Mouse (Mus musculus) CH12.LX (cell line): Measurements from ENCODE around the gene Fbl. TPM values are rescaled to one million over a fixed set of nuclear protein-coding genes. Genes with fewer than 3 reads are reported as not detected.

Source experiments
- DNase-seq: peaks from one replicate; pipeline ENCODE4 v3.0.0-alpha.2; 2013; ENCODE audit errors: extremely low read depth
- H3K27ac ChIP-seq: 2 replicates; pipeline ENCODE4 v1.5.1; 2012; ENCODE audit warnings: low read depth, mild to moderate bottlenecking, control low read depth, moderate library complexity; ENCODE audit not compliant: insufficient read depth
- H3K27me3 ChIP-seq: replicated peaks from 2 replicates; pipeline ENCODE3; 2012; ENCODE audit warnings: inconsistent platforms
- H3K36me3 ChIP-seq, 2 experiments: replicated peaks in 1 of 2; 2 replicates each; pipeline versions ENCODE3 to v1.6.1; 2012; ENCODE audit warnings: inconsistent platforms in 1 of 2, low read length in 1 of 2, mild to moderate bottlenecking in 1 of 2, mixed read lengths in 1 of 2, moderate library complexity in 1 of 2; ENCODE audit not compliant: control insufficient read depth in 1 of 2, insufficient read depth in 1 of 2
- H3K4me1 ChIP-seq, 2 experiments: 2 replicates each; pipeline ENCODE4 v1.6.1; 2012; ENCODE audit warnings: inconsistent platforms in 1 of 2, moderate library complexity in 1 of 2; ENCODE audit not compliant: insufficient read depth in 2 of 2, control insufficient read depth in 1 of 2
- H3K4me2 ChIP-seq: 2 replicates; pipeline ENCODE4 v1.6.1; 2012; ENCODE audit warnings: low read depth, mild to moderate bottlenecking, control low read depth; ENCODE audit not compliant: poor library complexity, insufficient read depth, severe bottlenecking
- H3K4me3 ChIP-seq, 3 experiments: fragments of 150-350 bp in 1 of 3; sonication (generic) in 1 of 3; replicated peaks in 1 of 3; 2 replicates each; pipeline versions ENCODE3 to v1.5.1; 2011 to 2012; ENCODE audit warnings: low read depth in 2 of 3, low read length in 2 of 3, mild to moderate bottlenecking in 2 of 3, moderate library complexity in 2 of 3, control low read depth in 1 of 3, improper control_type of control experiment in 1 of 3, inconsistent platforms in 1 of 3, mixed read lengths in 1 of 3; ENCODE audit not compliant: poor library complexity in 1 of 3
- H3K79me2 ChIP-seq: replicated peaks from 2 replicates; pipeline ENCODE4 v1.6.1; 2012; ENCODE audit warnings: mild to moderate bottlenecking, moderate library complexity; ENCODE audit not compliant: control insufficient read depth, poor library complexity, insufficient read depth, severe bottlenecking; ENCODE audit errors: extremely low read depth
- H3K9ac ChIP-seq: 2 replicates; pipeline ENCODE4 v1.6.1; 2012; ENCODE audit warnings: low read depth, mild to moderate bottlenecking, control low read depth, moderate library complexity; ENCODE audit not compliant: insufficient read depth
- H3K9me3 ChIP-seq: replicated peaks from 2 replicates; pipeline ENCODE3; 2012; ENCODE audit warnings: low read length, inconsistent platforms, mixed read lengths
- BHLHE40 ChIP-seq: IDR thresholded peaks from 2 replicates; pipeline ENCODE4 v1.6.1; 2011; ENCODE audit warnings: mild to moderate bottlenecking, low read depth, low read length, improper control_type of control experiment
- CHD2 ChIP-seq: IDR thresholded peaks from 2 replicates; pipeline ENCODE4 v1.6.1; 2011; ENCODE audit warnings: low read length, improper control_type of control experiment
- CTCF ChIP-seq, 2 experiments: IDR thresholded peaks in 1 of 2; conservative IDR thresholded peaks in 1 of 2; 2 replicates each; pipeline ENCODE4 v1.5.1; 2011 to 2012; ENCODE audit warnings: low read depth in 2 of 2, low read length in 2 of 2, improper control_type of control experiment in 1 of 2, inconsistent platforms in 1 of 2, mild to moderate bottlenecking in 1 of 2, moderate library complexity in 1 of 2
- ELF1 ChIP-seq: IDR thresholded peaks from 2 replicates; pipeline ENCODE4 v1.6.1; 2014; ENCODE audit warnings: low read depth, mild to moderate bottlenecking, inconsistent platforms, low read length, improper control_type of control experiment
- EP300 ChIP-seq: IDR thresholded peaks from 2 replicates; pipeline ENCODE4 v1.6.1; 2011; ENCODE audit warnings: low read length, improper control_type of control experiment
- IRF4 ChIP-seq: IDR thresholded peaks from 2 replicates; pipeline ENCODE4 v1.6.1; 2014; ENCODE audit warnings: low read depth, mild to moderate bottlenecking, inconsistent platforms, low read length, improper control_type of control experiment
- JUN ChIP-seq: IDR thresholded peaks from 2 replicates; pipeline ENCODE4 v1.6.1; 2011; ENCODE audit warnings: low read depth, mild to moderate bottlenecking, low read length, improper control_type of control experiment, moderate library complexity; ENCODE audit not compliant: insufficient read depth
- JUND ChIP-seq: conservative IDR thresholded peaks from 2 replicates; pipeline ENCODE4 v1.6.1; 2011; ENCODE audit warnings: low read depth, low read length, improper control_type of control experiment
- MAFK ChIP-seq: IDR thresholded peaks from 2 replicates; pipeline ENCODE4 v1.6.1; 2011; ENCODE audit warnings: low read length, improper control_type of control experiment; ENCODE audit not compliant: insufficient replicate concordance
- MAZ ChIP-seq: IDR thresholded peaks from 2 replicates; pipeline ENCODE4 v1.6.1; 2012; ENCODE audit warnings: low read depth, mild to moderate bottlenecking, inconsistent platforms, low read length, improper control_type of control experiment, moderate library complexity
- MXI1 ChIP-seq: IDR thresholded peaks from 2 replicates; pipeline ENCODE4 v1.6.1; 2011; ENCODE audit warnings: mild to moderate bottlenecking, low read depth, low read length, improper control_type of control experiment
- NELFE ChIP-seq: IDR thresholded peaks from 2 replicates; pipeline ENCODE4 v1.6.1; 2011; ENCODE audit warnings: low read depth, low read length, improper control_type of control experiment
- NRF1 ChIP-seq: IDR thresholded peaks from 2 replicates; pipeline ENCODE4 v1.6.1; 2014; ENCODE audit warnings: low read depth, mild to moderate bottlenecking, inconsistent platforms, low read length, improper control_type of control experiment, moderate library complexity
- PAX5 ChIP-seq: IDR thresholded peaks from 2 replicates; pipeline ENCODE4 v1.6.1; 2012; ENCODE audit warnings: low read length, inconsistent platforms, mixed read lengths
- RAD21 ChIP-seq: IDR thresholded peaks from 2 replicates; pipeline ENCODE4 v1.6.1; 2011; ENCODE audit warnings: low read depth, mild to moderate bottlenecking, low read length, improper control_type of control experiment, moderate library complexity
- RCOR1 ChIP-seq: conservative IDR thresholded peaks from 2 replicates; pipeline ENCODE4 v1.6.1; 2012; ENCODE audit warnings: low read depth, mild to moderate bottlenecking, inconsistent platforms, low read length, improper control_type of control experiment
- SMC3 ChIP-seq: IDR thresholded peaks from 2 replicates; pipeline ENCODE4 v1.6.1; 2011; ENCODE audit warnings: low read depth, low read length, improper control_type of control experiment
- TCF12 ChIP-seq: IDR thresholded peaks from 2 replicates; pipeline ENCODE4 v1.6.1; 2014; ENCODE audit warnings: low read depth, mild to moderate bottlenecking, inconsistent platforms, low read length, improper control_type of control experiment
- UBTF ChIP-seq: IDR thresholded peaks from 2 replicates; pipeline ENCODE4 v1.6.1; 2012; ENCODE audit warnings: low read depth, mild to moderate bottlenecking, inconsistent platforms, low read length, improper control_type of control experiment, moderate library complexity
- USF1 ChIP-seq: IDR thresholded peaks from 2 replicates; pipeline ENCODE4 v1.6.1; 2014; ENCODE audit warnings: low read depth, mild to moderate bottlenecking, inconsistent platforms, low read length, improper control_type of control experiment
- USF2 ChIP-seq: conservative IDR thresholded peaks from 2 replicates; pipeline ENCODE4 v1.6.1; 2011; ENCODE audit warnings: low read depth, low read length, improper control_type of control experiment
- ZC3H11A ChIP-seq: IDR thresholded peaks from 2 replicates; pipeline ENCODE4 v1.6.1; 2012; ENCODE audit warnings: low read depth, mild to moderate bottlenecking, inconsistent platforms, low read length, improper control_type of control experiment
- ZKSCAN1 ChIP-seq: IDR thresholded peaks from 2 replicates; pipeline ENCODE4 v1.6.1; 2012; ENCODE audit warnings: low read depth, inconsistent platforms, low read length, improper control_type of control experiment, borderline replicate concordance
- ZNF384 ChIP-seq: IDR thresholded peaks from 2 replicates; pipeline ENCODE4 v1.6.1; 2012; ENCODE audit warnings: low read depth, low read length, improper control_type of control experiment, inconsistent platforms
- dilution Hi-C: fragments of 300-500 bp; cut with MboI; formaldehyde crosslinking; loops from 2 replicates; pipeline ENCODE4 v1.14.3; 2020; ENCODE audit warnings: low sequenced_read_pairs; ENCODE audit not compliant: extremely low pct_unique_long_range_greater_than_20kb, extremely low pct_ligation_motif_present
- in situ Hi-C: fragments of 300-500 bp; cut with MboI; formaldehyde crosslinking; loops from 3 replicates; pipeline ENCODE4 v1.14.3; 2019; ENCODE audit warnings: low sequenced_read_pairs, low pct_ligation_motif_present, low pct_unique_long_range_greater_than_20kb, mixed read lengths
- polyA plus RNA-seq: library from polyadenylated mRNA; unstranded; fragments of >175 nt; gene quantifications from 2 replicates; pipeline ENCODE4 v1.2.1, GENCODE M21; 2012; ENCODE audit warnings: low read depth; ENCODE audit not compliant: insufficient read length
- total RNA-seq, 2 experiments: library from RNA; depleted of rRNA; stranded (reverse); fragments of 300-350 nt in 1 of 2; fragments of >200 nt in 1 of 2; gene quantifications; 2 replicates each; pipeline ENCODE4 v1.2.3; 2012 to 2014

Fbl gene
- total and polyA plus RNA-seq, 3 experiments: 151 to 426 (median 180) TPM

DNA sequence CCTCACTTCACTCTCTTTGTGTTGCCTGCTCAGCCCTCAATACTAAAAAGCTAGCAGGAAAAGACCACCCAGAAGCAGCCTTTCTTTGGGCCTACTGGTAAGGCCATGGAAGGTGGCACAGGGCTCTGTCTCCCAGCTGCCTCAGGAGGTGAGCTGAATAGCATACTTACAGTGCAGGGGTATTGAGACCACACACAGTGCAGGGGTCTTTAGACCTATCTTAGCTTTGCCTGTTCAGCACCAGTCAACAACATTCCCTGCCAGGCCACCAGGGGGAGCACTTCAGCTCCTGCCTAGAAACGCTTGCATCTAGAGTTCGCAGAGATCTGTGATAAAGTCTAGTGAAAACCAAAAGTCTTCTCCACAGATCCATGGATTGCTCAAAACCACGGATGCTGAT, 21.2 kb upstream of the Fbl start:
- Histone ChIP-seq H3K4me2 (no peak overlapping the region), H3K27ac (no peak overlapping the region), H3K79me2 (no peaks in the 10 kb centered on the region), H3K9me3 (peaks cover 19% of the 10 kb centered on the region), H3K4me1 (no peaks in the 10 kb centered on the region), H3K9ac (no peak overlapping the region), H3K4me3 (no peak overlapping the region), H3K36me3 (no peaks in the 10 kb centered on the region), H3K27me3 (peaks cover 75% of the 10 kb centered on the region)
- dilution Hi-C loops: no loop called here
- peak; percentile 58 for DNase-seq
- 0 out of 2 replicates have a peak, but pooled peaks have one; percentile 11 for TF ChIP-seq MAFK
- TF ChIP-seq RAD21: peak; percentile 52
- no peak for TF ChIP-seq ELF1
- TF ChIP-seq CTCF (conservative IDR thresholded peaks at IDR 0.05 in 1 of 2, IDR thresholded peaks at IDR 0.05 in 1 of 2; ENCODE audit: low read depth in 2 of 2, low read length in 2 of 2): peak; percentile 87 to 88
- TF ChIP-seq SMC3: peak; percentile 84
- in situ Hi-C loops: loop anchor here (10.0 kb wide), 1 partner anchor 67 kb away; no protein-coding TSS in a partner anchor

DNA sequence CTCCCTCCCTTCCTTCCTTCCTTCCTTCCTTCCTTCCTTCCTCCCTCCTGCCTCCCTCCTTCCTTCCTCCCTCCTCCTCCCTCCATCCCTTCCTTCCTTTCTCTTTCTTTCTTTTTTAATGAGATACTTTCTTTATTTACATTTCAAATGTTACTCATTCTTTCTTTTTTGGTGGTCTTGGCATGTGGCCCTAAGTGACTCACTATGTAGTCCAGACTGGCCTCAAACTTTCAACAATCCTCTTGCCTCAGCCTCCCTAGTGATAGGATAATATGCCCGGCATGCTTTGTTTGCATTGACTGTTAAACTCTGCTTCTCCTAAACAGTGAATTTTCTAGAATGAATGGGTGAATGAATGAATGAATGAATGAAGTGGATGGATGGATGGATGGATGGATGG, 19.7 kb upstream of the Fbl start:
- in situ Hi-C loops (loop anchor here (10.0 kb wide), 1 partner anchor 65 kb away; no protein-coding TSS in a partner anchor), dilution Hi-C loops (no loop called here)
- DNase-seq: no peak
- Histone ChIP-seq H3K9ac (no peak overlapping the region), H3K4me3 (no peak overlapping the region), H3K27me3 (peaks cover 72% of the 10 kb centered on the region), H3K36me3 (no peaks in the 10 kb centered on the region), H3K9me3 (peaks cover 4% of the 10 kb centered on the region), H3K27ac (no peak overlapping the region), H3K4me1 (no peaks in the 10 kb centered on the region), H3K79me2 (no peaks in the 10 kb centered on the region), H3K4me2 (no peak overlapping the region)
- TF ChIP-seq USF2 (no peak), ZNF384 (no peak), ZC3H11A (no peak), PAX5 (no peak)

DNA sequence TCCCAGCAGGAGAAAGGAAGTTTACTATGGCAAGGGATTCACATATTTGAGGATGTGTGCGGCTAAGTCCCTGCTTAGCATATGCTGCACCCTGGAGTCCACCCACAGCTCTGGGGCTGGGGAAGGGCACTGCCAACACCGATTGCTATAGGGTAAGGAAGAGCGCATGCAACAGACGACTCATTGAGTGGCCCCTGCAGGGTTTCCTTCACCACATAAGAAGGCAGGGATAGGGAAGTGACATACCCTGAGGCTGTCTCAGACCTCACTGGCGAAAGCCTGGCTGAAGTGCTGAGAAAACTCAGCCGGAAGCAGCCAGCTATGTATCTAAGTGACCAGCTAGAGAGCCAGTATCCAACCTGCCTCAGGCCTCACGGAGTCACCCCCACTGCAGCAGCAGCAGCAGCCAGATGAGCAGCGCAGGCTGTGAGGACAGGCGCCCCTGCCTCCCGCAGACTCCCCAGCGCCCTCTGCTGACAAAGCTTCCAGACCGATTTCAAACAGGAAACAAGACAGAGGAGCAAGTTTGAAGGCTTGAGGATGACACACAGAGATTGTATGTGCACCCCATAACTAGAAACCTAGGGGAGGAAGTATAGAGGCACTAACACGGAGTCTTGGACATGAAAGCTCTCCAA, 17.8 kb upstream of the Fbl start:
- peak overlapping the region; percentile 12; the same call in 1 of the 2 replicates for H3K4me2 ChIP-seq
- no peaks in the 10 kb centered on the region for H3K36me3 ChIP-seq
- no peaks in the 10 kb centered on the region for H3K9me3 ChIP-seq
- dilution Hi-C loops (no loop called here), in situ Hi-C loops (no loop called here)
- peaks cover 66% of the 10 kb centered on the region for H3K27me3 ChIP-seq
- H3K79me2 ChIP-seq: no peaks in the 10 kb centered on the region
- DNase-seq: no peak
- H3K4me1 ChIP-seq: no peaks in the 10 kb centered on the region
- H3K9ac ChIP-seq: no peak overlapping the region
- H3K4me3 ChIP-seq: no peak overlapping the region
- H3K27ac ChIP-seq: no peak overlapping the region
- TF ChIP-seq USF2 (no peak), ZKSCAN1 (no peak), JUN (no peak), MXI1 (no peak), NELFE (no peak), BHLHE40 (no peak), RCOR1 (no peak), ELF1 (peak; percentile 23; the same call in 1 of the 2 replicates), CHD2 (no peak), IRF4 (no peak), TCF12 (no peak), UBTF (no peak), RAD21 (peak; percentile 24), ZNF384 (no peak), MAZ (no peak), USF1 (no peak), JUND (no peak), NRF1 (no peak), CTCF (conservative IDR thresholded peaks at IDR 0.05 in 1 of 2, IDR thresholded peaks at IDR 0.05 in 1 of 2; ENCODE audit: low read depth in 2 of 2, low read length in 2 of 2) (peak; percentile 22 to 74; a peak in 2 of 4 replicates), EP300 (no peak)
